Mouse (Mus musculus) liver, postnatal 0 days (tissue): ENCODE results near the gene Bmp8b.

Experiments
- CTCF ChIP-seq: sonication (generic); IDR thresholded peaks from 2 replicates; pipeline ENCODE4 v1.5.1; 2016; ENCODE audit warnings: antibody characterized with exemption, low read depth
- EP300 ChIP-seq: IDR thresholded peaks from 2 replicates; pipeline ENCODE4 v1.6.1; 2016; ENCODE audit warnings: antibody characterized with exemption, low read depth, mild to moderate bottlenecking

GRCm38 (mm10) chr4:123171811-123172210, 66.8 kb downstream of the Bmp8b start:
- TF ChIP-seq CTCF, result no peak
- no peak for TF ChIP-seq EP300
